Mouse (Mus musculus): ENCODE results near the gene Vti1a.

GRCm38 (mm10) chr19:55620411-55621008, 304.4 kb downstream of the Vti1a start:
- TF ChIP-seq CTCF (IDR thresholded peaks at IDR 0.05; ENCODE audit: low read depth, low read length), result no peak
- no peak for TF ChIP-seq TAL1 (conservative IDR thresholded peaks at IDR 0.05; ENCODE audit: low read depth, low read length)
